Mouse (Mus musculus) central nervous system, embryonic 18 days (tissue): ENCODE data around the gene Med27. TPM values are rescaled to one million over a fixed set of nuclear protein-coding genes. Genes with fewer than 3 reads are reported as not detected.

Experiments
- polyA plus RNA-seq: library from polyadenylated mRNA; depleted of rRNA; stranded (reverse); fragments of >200 nt; gene quantifications from 2 replicates; pipeline ENCODE4 v1.2.3, GENCODE M21; 2012; rRNA removed

The Med27 gene
- 63.0 and 65.0 TPM in 2 replicates for polyA plus RNA-seq

DNA sequence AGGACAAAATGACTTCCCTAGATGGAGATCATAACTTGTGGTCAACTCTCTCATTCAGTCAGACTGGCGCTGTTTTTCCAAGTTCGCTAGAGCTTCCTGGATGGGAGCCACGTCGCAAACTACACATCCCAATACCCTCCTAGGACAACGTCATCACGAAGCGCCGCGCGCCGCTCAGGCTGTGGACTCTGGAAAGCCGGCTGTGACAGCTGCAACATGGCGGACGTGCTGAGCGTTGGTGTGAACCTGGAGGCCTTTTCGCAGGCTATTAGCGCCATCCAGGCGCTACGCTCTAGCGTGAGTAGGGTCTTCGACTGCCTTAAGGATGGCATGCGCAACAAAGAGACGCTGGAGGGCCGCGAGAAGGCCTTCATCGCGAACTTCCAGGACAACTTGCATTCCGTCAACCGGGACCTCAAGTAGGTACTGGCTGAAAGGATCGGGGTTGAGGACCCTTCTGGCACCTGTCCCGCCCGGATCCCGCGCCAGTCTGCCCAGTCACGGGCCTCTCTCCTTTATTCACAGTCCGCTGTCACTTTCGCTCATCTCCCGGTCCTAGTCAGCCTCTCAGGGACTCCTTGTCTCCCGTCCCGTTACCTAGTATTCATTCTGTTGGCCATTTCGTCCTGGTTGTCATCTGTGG is at the start of gene Med27:
Med27 (plus strand) TSS at position 191 of the 643 bp plus-strand sequence.

Other genes starting within 250 kb of the Med27 start
- gene Setx, start 222.6 kb upstream of the Med27 start, polyA plus RNA-seq = 17.4 and 17.6 TPM in 2 replicates
- gene Ntng2, start 93.8 kb upstream of the Med27 start, polyA plus RNA-seq = 48.1 and 58.3 TPM in 2 replicates